Comparison of ENCODE assay signal across 26 mouse cellular contexts in genomic region chr8:127011668-127012067, GRCm38 (mm10). TPM values are rescaled to one million over a fixed set of nuclear protein-coding genes. Genes with fewer than 3 reads are reported as not detected.
DNase-seq lines count a peak whose midpoint lies in the region; ATAC-seq and TF ChIP-seq lines count a peak whose summit lies in the region.
"Had no signal": no experiment of that assay in that cellular context is flagged by ENCODE, and none has a peak within 500 bp of the region (broad histone marks: within the 10 kb centered on the region; RNA-seq: fewer than 3 reads in every experiment).

No protein-coding gene starts in this region.

- WGBS in lung, embryonic 14.5 days = 53% methylated on average over 9 of the region's 9 CpGs
- 61% methylated on average over 9 of the region's 9 CpGs for WGBS in forebrain, embryonic 16.5 days

- DNase-seq in lung, embryonic 14.5 days = peak; percentile 25
- no peak for DNase-seq in lung, postnatal 14 days
- DNase-seq in NIH3T3 (ENCODE audit: low read depth) = peak; percentile 45
- peak; percentile 20 for DNase-seq in yolk sac, embryonic 10.5 days (ENCODE audit: low spot score)
- no peak for DNase-seq in spleen, postnatal 14 days (ENCODE audit: low spot score in 2 of 2)
- DNase-seq: adrenal gland, postnatal 10 days; cerebellum, adult 8-10 months; cerebellum, postnatal 25 days; kidney, adult 9 months; kidney, postnatal 10 days; layer of hippocampus, adult 9-11 months; liver, embryonic 13.5 days; lung, adult 18-20 months; right cerebral cortex, postnatal 4 days; thymus, postnatal 14 days had no signal

- no peak for TF ChIP-seq CTCF in lung, embryonic 14.5 days (IDR thresholded peaks at IDR 0.05; ENCODE audit: low read depth)
- no peak for TF ChIP-seq CTCF in E14TG2a.4 (conservative IDR thresholded peaks at IDR 0.05; ENCODE audit: low read length)

- H3K4me3 ChIP-seq in lung, embryonic 14.5 days (ENCODE audit: low read depth, low read length) = no peak overlapping the region
- peak overlapping the region; percentile 58 for H3K4me3 ChIP-seq in E14TG2a.4 (replicated peaks; ENCODE audit: low read length)
- H3K4me3 ChIP-seq in forebrain, embryonic 16.5 days (replicated peaks; ENCODE audit: low read length) = no peak overlapping the region
- H3K4me3 ChIP-seq: forebrain, embryonic 13.5 days; heart, embryonic 15.5 days; hindbrain, embryonic 12.5 days; limb, embryonic 10.5 days; limb, embryonic 15.5 days; liver, embryonic 13.5 days; midbrain, embryonic 13.5 days; neural tube, embryonic 13.5 days had no signal

- no peaks in the 10 kb centered on the region for H3K27me3 ChIP-seq in lung, embryonic 14.5 days (ENCODE audit: insufficient read depth, low read length)
- no peaks in the 10 kb centered on the region for H3K27me3 ChIP-seq in E14TG2a.4 (ENCODE audit: insufficient read depth, low read length)
- no peaks in the 10 kb centered on the region for H3K27me3 ChIP-seq in forebrain, embryonic 16.5 days (replicated peaks; ENCODE audit: control insufficient read depth, insufficient read depth, low read length)
- H3K27me3 ChIP-seq: forebrain, embryonic 13.5 days; heart, embryonic 15.5 days; hindbrain, embryonic 12.5 days; limb, embryonic 15.5 days; liver, embryonic 13.5 days; midbrain, embryonic 13.5 days; neural tube, embryonic 13.5 days had no signal

- no peak overlapping the region for H3K27ac ChIP-seq in lung, embryonic 14.5 days (ENCODE audit: low read depth)
- H3K27ac ChIP-seq in forebrain, embryonic 16.5 days (ENCODE audit: low read length) = no peak overlapping the region
- H3K27ac ChIP-seq: forebrain, embryonic 13.5 days; heart, embryonic 15.5 days; hindbrain, embryonic 12.5 days; limb, embryonic 10.5 days; limb, embryonic 15.5 days; liver, embryonic 13.5 days; macrophage; midbrain, embryonic 13.5 days; neural tube, embryonic 13.5 days had no signal

- ATAC-seq in lung, embryonic 14.5 days (ENCODE audit: insufficient read depth) = no peak
- no peak for ATAC-seq in forebrain, embryonic 16.5 days
- ATAC-seq: forebrain, embryonic 13.5 days; intestine, postnatal 0 days; midbrain, embryonic 13.5 days had no signal

- H3K36me3 ChIP-seq in lung, embryonic 14.5 days (ENCODE audit: insufficient read depth) = no peaks in the 10 kb centered on the region
- no peaks in the 10 kb centered on the region for H3K36me3 ChIP-seq in E14TG2a.4 (ENCODE audit: insufficient read depth, low read length)
- no peaks in the 10 kb centered on the region for H3K36me3 ChIP-seq in forebrain, embryonic 16.5 days (ENCODE audit: control insufficient read depth, insufficient read depth)
- H3K36me3 ChIP-seq: heart, embryonic 15.5 days; hindbrain, embryonic 12.5 days; limb, embryonic 10.5 days; limb, embryonic 15.5 days; liver, embryonic 13.5 days; midbrain, embryonic 13.5 days; neural tube, embryonic 13.5 days had no signal

- H3K4me1 ChIP-seq in lung, embryonic 14.5 days (ENCODE audit: insufficient read depth) = no peaks in the 10 kb centered on the region
- H3K4me1 ChIP-seq in E14TG2a.4 (replicated peaks; ENCODE audit: low read depth, low read length) = peaks cover 21% of the 10 kb centered on the region
- no peaks in the 10 kb centered on the region for H3K4me1 ChIP-seq in forebrain, embryonic 16.5 days (replicated peaks; ENCODE audit: control insufficient read depth, insufficient read depth, low read length)
- H3K4me1 ChIP-seq: forebrain, embryonic 13.5 days; heart, embryonic 15.5 days; hindbrain, embryonic 12.5 days; limb, embryonic 10.5 days; limb, embryonic 15.5 days; liver, embryonic 13.5 days; midbrain, embryonic 13.5 days; neural tube, embryonic 13.5 days had no signal

- no peak overlapping the region for H3K9ac ChIP-seq in lung, embryonic 14.5 days
- no peak overlapping the region for H3K9ac ChIP-seq in forebrain, embryonic 16.5 days (replicated peaks; ENCODE audit: low read depth, low read length)
- H3K9ac ChIP-seq: forebrain, embryonic 13.5 days; heart, embryonic 15.5 days; hindbrain, embryonic 12.5 days; limb, embryonic 15.5 days; liver, embryonic 13.5 days; midbrain, embryonic 13.5 days; neural tube, embryonic 13.5 days had no signal

- no peaks in the 10 kb centered on the region for H3K9me3 ChIP-seq in lung, embryonic 14.5 days (ENCODE audit: low read depth, low read length)
- H3K9me3 ChIP-seq in E14TG2a.4 (ENCODE audit: low read length) = no peaks in the 10 kb centered on the region
- no peaks in the 10 kb centered on the region for H3K9me3 ChIP-seq in forebrain, embryonic 16.5 days (ENCODE audit: control insufficient read depth, low read length)
- H3K9me3 ChIP-seq: forebrain, embryonic 13.5 days; heart, embryonic 15.5 days; hindbrain, embryonic 12.5 days; limb, embryonic 10.5 days; limb, embryonic 15.5 days; liver, embryonic 13.5 days; midbrain, embryonic 13.5 days; neural tube, embryonic 13.5 days had no signal

- H3K4me2 ChIP-seq in lung, embryonic 14.5 days = no peak overlapping the region
- H3K4me2 ChIP-seq in forebrain, embryonic 16.5 days (ENCODE audit: low read length) = no peak overlapping the region
- H3K4me2 ChIP-seq: forebrain, embryonic 13.5 days; heart, embryonic 15.5 days; hindbrain, embryonic 12.5 days; limb, embryonic 15.5 days; liver, embryonic 13.5 days; midbrain, embryonic 13.5 days; neural tube, embryonic 13.5 days had no signal

RNA-seq across cellular contexts. Expression of gene Rbm34, which starts 40.8 kb away (rescaled TPM):
- polyA plus RNA-seq in lung, embryonic 14.5 days (2014; fragmentation: Nextera tagmentation; extraction: Ambion mirVana) = 25.0 and 26.6 TPM in 2 replicates
- 23.8 and 23.9 TPM in 2 replicates for polyA plus RNA-seq in forebrain, embryonic 16.5 days (2015; fragmentation: Nextera tagmentation; extraction: Ambion mirVana)

RNA-seq across cellular contexts. Expression of gene Pard3, which starts 52.0 kb away (rescaled TPM):
- polyA plus RNA-seq in lung, embryonic 14.5 days (2014; fragmentation: Nextera tagmentation; extraction: Ambion mirVana) = 32.2 and 33.8 TPM in 2 replicates
- polyA plus RNA-seq in forebrain, embryonic 16.5 days (2015; fragmentation: Nextera tagmentation; extraction: Ambion mirVana) = 16.4 and 19.1 TPM in 2 replicates
- polyA plus RNA-seq: macrophage had no signal

Comparison
In these comparisons a context has a peak if more than half of its experiments do, and no peak if none do; other contexts are left out.
1. DNase-seq: peak in lung, embryonic 14.5 days (single experiment), NIH3T3 (single experiment) and yolk sac, embryonic 10.5 days (single experiment); none in lung, postnatal 14 days (single experiment) and spleen, postnatal 14 days (0 of 2).